Mouse (Mus musculus): ENCODE data around the gene Npc2.

DNA sequence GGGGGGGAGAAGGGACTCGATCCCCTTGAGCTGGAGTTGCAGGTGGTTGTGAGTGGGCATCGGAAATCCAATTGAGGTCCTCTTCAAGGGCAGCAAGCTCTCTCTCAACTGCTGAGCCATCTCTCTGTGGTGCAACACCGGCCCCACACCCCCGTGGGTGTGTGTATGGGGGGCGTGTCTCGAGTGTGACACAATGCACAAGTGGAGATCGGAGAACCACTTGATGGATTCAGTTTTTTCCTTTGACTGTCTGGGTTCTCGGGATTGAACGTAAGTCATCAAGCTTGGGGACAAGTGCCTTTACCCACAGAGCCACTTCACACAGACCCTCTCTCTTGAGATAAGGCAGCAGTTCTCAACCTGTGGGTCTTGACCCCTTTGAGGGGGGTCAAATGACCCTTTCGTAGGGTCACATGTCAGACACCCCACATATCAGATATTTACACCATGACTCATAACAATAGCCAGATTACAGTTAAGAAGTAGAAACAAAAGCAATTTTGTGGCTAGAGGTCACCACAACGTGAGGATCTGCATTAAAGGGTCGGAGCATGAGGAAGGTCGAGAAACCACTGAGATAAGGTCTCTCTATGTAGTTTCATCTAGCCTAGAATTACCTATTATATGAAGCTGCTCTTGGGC, 9.3 kb downstream of the Npc2 start:
- TF ChIP-seq GATA1 (IDR thresholded peaks at IDR 0.05; ENCODE audit: low read length) = no peak
- no peak for TF ChIP-seq TAL1 (IDR thresholded peaks at IDR 0.05; ENCODE audit: low read length)
